Comparison of ENCODE assay signal across 18 mouse cellular contexts in the genomic region with DNA sequence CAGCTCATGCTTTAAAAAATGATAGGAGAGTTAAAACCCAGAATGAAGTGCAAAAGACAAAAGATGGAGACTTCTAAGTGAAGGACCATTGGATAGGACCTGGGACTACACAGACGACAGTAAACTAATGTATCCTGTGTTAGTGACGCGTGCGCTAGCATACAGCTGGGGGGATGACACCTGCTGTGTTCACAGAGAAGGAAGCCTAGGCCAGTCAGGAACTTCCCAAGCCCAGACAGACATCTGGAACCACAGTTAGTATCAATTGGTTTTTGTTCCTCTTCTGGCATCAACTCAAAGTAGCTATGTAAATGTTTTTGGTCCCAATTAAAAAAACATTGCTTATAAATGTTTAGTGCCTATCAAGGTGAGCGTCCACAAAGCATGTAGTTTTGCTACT.
"Had no signal": no experiment of that assay in that cellular context is flagged by ENCODE, and none has a peak within 500 bp of the region (broad histone marks: within the 10 kb centered on the region; RNA-seq: fewer than 3 reads in every experiment).

No protein-coding gene starts in this region.

- H3K9ac ChIP-seq: kidney, embryonic 15.5 days; limb, embryonic 12.5 days; limb, embryonic 15.5 days; liver, embryonic 14.5 days; liver, postnatal 0 days; lung, embryonic 14.5 days had no signal

- H3K36me3 ChIP-seq: limb, embryonic 15.5 days had no signal

- H3K27ac ChIP-seq: kidney, embryonic 15.5 days; limb, embryonic 15.5 days; liver, embryonic 14.5 days; macrophage; stomach, postnatal 0 days had no signal

- DNase-seq: kidney, postnatal 10 days; kidney, postnatal 36 days; left cerebral cortex, postnatal 4 days; liver, postnatal 0 days; lung, embryonic 14.5 days; midbrain, embryonic 14.5 days; thymus, adult 2 months; thymus, postnatal 14 days; thymus, postnatal 4 days had no signal

- H3K27me3 ChIP-seq: kidney, embryonic 15.5 days; limb, embryonic 12.5 days; limb, embryonic 15.5 days had no signal

- H3K4me1 ChIP-seq: kidney, embryonic 15.5 days had no signal

- H3K4me2 ChIP-seq: kidney, embryonic 15.5 days; limb, embryonic 12.5 days; limb, embryonic 15.5 days; liver, embryonic 11.5 days; lung, embryonic 14.5 days; midbrain, embryonic 11.5 days had no signal

- ATAC-seq: liver, postnatal 0 days; lung, postnatal 0 days had no signal

- H3K9me3 ChIP-seq: kidney, embryonic 15.5 days; limb, embryonic 12.5 days; limb, embryonic 15.5 days had no signal

- H3K4me3 ChIP-seq: kidney, embryonic 15.5 days; limb, embryonic 12.5 days; limb, embryonic 15.5 days had no signal
